10 mouse cellular contexts compared by ENCODE assay signal in the genomic region with DNA sequence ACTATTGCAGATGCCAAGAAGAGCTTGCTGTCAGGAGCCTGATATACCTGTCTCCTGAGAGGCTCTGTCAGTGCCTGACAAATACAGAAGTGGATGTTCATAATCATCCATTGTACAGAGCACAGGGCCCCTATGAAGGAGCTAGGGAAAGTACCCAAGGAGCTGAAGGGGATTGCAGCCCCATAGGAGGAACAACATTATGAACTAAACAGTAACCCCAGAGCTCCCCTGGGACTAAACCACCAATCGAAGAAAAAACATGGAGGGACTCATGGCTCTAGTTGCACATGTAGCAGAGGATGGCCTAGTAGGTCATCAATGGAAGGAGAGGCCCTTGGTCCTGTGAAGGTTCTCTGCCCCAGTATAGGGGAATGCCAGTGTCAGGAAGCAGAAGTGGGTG. TPM values are rescaled to one million over a fixed set of nuclear protein-coding genes. Genes with fewer than 3 reads are reported as not detected.
"Had no signal": no experiment of that assay in that cellular context is flagged by ENCODE, and none has a peak within 500 bp of the region (broad histone marks: within the 10 kb centered on the region; RNA-seq: fewer than 3 reads in every experiment).

No protein-coding gene starts in this region.

RNA-seq across cellular contexts. Expression of a gene that starts 4.2 kb away (rescaled TPM):
- polyA plus RNA-seq: neural tube, embryonic 13.5 days; neural tube, embryonic 14.5 days; neural tube, embryonic 15.5 days; small intestine, adult 2 months; stomach, embryonic 14.5 days; stomach, embryonic 15.5 days; stomach, embryonic 16.5 days; stomach, postnatal 0 days; testis, adult 2 months; thymus, postnatal 0 days had no signal

RNA-seq across cellular contexts. Expression of a gene that starts 41.5 kb away (rescaled TPM):
- polyA plus RNA-seq: neural tube, embryonic 13.5 days; neural tube, embryonic 14.5 days; neural tube, embryonic 15.5 days; stomach, embryonic 16.5 days; stomach, postnatal 0 days had no signal
